Mouse (Mus musculus) megakaryocyte, adult 5-6 weeks (primary cell): Measurements from ENCODE around the gene Atp5s. TPM values are rescaled to one million over a fixed set of nuclear protein-coding genes. Genes with fewer than 3 reads are reported as not detected.

Experiments
- ATAC-seq: 2 replicates; pipeline ENCODE4 v1.8.0; 2016; ENCODE audit warnings: mild to moderate bottlenecking, inconsistent platforms; ENCODE audit not compliant: poor library complexity, severe bottlenecking
- total RNA-seq, 2 experiments: library from RNA; stranded (forward) in 1 of 2; stranded (reverse) in 1 of 2; fragments of 153-499, 151-499 nt in 1 of 2; fragments of 221-1000, 200-1000 nt in 1 of 2; gene quantifications; 2 replicates each; pipeline versions ENCODE4 v1.2.3 to v1.2.4; 2015 to 2017

The Atp5s gene
- total RNA-seq, 2 experiments from 2014 or later, result 4.2 to 12.6 TPM

DNA sequence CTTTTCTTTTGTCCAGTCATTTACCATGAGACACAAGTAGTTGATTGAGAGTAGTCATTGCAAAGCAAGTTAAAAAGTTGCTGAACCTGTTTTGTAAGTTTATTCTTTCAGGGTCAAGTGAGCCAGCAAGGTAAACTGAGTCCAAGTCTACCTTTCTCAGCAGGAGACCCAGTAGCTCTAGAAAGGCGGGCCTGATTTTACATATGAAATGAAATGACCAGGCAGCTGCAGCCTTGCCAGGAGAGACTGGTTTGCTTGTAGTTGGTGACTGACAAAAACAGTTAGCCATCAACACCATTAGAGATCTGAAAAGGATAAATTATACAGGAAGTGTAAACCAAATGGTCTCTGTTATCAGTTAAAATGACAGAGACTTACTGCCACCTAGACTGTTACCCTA is 5.6 kb downstream of the Atp5s start:
- no peak for ATAC-seq

DNA sequence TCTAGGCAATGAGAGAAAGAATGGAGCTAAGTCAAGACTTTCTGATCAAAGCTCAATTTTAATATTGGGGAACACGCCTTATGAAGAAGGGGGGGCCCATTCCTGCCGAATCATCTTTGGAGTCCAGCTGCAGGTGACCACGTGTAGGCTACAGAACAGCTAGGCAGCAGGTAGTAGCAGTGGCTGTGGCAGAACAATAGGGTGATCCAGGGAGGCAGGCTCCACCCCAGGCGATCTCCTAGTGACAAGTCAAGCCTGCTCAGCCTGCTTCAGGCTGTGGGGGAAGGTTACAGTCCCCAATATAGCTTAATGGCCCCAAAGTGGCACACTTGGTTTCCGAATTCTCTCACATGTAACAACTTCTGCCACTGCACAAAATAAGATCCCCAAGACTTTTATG is 7.5 kb downstream of the Atp5s start:
- no peak for ATAC-seq

DNA sequence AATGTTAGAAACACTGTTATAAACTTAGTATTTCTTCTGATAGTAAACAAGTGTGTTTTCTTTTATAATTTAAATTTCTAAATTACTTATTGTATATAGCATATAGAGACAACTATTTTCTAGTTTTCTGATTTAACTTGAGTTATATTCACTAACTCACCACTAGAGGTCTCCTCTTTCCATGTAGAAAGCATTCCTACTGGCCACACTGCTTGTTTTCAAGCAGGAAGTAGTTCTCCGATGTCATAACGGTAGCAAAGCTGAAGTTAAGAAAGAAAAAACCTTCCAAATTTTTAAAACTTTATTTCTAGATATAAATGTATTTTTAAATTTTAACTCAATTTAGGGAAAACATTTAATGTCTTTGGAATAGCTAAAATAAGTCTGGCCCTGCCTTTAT is 8.8 kb downstream of the Atp5s start:
- ATAC-seq, result peak; percentile 95

DNA sequence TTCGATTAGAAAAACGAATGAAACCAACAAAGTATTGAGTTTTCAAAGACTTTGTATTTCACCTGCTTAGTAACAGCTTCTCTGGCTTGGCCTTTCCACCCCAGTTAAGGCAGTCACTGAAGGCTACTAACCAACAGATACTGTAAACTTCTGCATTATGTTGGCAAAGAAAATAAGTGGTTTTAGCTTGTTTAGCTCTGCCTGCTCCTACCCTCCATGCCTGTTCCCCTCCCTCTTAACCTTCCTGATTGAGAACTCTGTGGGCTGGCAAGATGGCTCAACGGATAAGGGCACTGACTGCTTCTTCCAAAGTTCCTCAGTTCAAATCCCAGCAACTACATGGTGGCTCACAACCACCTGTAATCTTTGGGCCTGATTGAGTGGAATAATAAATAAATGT is 9.2 kb downstream of the Atp5s start:
- no peak for ATAC-seq

DNA sequence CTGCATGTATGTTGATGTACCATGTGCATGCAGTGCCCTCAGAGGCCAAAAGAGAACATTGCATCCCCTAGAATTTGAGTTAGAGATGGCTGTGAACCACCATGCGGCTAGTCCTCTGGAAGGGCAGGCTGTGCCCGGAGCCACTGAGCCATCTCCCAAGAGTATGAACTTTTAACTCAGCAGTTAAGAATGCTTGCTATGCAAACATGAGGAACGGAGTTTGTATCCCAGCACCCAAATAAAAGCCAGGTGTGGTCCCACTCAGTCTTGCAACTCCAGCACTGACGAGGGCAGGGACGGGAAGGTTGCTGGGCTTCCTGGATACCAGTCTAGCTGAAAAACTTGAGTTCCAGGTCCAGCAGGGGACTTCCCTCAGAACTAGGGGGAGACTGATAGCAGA is 17.2 kb downstream of the Atp5s start:
- ATAC-seq, result no peak

DNA sequence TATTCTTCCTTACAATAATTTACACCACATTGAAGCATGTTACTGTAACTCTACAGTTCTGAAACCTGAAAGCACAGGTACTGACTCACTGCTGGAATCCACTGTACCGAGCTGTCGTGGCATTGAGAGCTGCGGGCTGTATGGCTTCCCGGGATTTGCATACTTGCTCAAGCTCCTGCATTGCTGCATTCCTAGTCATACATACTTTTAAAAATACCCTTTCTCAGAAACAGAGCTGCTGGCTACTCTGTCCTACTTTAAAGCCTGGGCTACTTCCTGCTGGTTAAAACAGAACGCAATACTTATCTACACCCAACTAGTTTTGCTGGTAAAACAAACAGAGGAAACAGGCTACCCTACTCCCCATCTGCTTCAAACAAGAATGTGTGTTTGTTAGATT is 19.4 kb downstream of the Atp5s start:
- no peak for ATAC-seq

DNA sequence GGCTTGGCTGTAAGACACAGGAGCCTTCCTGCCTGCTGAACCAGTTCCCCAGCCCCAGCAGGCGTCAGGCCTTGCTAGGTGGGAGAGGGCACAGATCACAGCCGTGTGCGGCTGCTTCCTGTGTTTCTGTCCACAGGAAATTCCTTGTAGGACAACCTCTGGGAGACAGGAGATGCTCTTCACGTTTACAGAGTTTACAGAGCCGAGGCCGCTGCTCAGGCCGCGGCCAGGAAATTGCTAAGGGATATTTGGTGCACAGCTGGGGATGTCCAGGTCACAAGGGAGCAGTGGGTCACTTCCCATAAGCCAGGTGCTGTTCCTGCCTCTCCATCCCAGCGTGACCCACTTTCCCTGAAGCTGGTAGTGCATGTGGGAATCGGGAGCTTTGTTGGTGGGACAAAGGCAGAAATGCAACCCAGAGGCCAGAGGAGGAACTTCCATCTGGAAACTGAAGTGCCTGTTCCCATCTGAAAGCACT is 27.2 kb downstream of the Atp5s start:
- ATAC-seq, result no peak

DNA sequence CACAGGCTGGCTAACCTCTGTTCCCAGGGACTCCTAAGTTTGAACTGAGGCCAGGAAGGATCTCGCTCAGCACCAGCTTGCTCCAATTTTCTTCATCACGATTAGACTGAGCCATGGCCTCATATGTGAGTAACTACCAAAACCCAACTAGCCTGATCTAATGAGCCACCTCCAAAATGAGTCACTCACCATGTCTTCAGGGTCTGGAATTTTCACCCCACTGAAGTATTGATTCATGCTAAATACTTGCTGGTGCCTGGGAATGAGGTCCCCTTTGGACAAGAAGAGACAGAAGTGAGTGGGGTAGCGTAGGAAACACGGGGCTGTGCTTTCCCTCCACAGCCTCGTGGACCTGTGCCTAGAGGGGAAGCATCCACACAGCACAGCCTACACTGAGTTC is 29.2 kb downstream of the Atp5s start:
- no peak for ATAC-seq

DNA sequence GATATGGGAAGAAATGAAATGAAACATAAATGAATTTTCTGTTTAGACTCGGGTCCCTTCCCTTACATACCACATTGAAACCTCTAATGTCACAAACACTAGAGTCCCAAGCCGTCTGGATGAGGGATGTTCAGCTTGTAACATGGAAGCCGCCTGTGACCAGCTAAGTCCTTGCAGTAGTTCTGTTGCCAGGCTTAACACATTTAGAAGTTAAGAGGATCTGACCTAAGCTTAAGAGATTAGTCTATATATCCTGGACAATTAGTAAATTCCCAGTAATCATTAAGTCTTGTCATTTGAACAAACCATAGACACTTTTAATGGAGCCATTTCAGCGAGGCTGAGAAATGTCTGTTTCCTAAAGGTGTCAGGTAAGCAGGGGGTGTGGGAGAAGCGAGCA is 31.3 kb downstream of the Atp5s start:
- no peak for ATAC-seq

DNA sequence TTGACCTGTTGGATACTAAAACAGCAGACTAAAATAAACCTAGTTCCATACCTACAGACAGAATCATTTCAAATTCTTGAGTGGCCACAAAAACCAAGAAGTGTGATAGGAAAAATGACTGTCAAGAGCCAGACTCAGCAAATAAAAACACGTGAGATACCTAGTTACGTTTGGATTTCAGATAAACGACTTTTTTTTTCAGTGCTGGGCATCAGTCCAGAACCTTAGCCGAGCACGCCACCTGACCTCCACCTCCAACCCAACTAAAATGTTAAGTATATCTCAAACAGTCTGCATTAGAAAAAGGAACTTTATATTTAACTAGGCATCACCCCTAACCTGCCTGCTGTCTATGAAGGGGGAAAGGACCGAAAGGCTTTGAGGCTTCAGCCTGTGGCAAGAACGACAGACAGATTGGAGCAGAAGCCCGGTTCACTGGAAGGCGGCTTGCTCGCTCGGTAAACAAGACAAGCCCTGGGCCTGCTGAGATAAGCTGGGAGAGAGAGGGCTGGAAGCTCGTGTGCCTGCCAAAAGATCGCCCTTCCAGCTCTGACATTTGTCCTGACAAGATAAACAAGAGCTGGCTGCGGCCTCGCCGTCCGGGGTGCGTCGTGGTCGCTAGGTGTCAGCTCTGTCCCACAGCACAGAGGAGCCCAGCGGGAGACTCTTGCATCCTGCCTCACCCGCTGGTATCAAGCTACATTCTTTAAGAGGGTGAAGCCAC is 32.8 kb downstream of the Atp5s start:
- peak; percentile 93 for ATAC-seq

DNA sequence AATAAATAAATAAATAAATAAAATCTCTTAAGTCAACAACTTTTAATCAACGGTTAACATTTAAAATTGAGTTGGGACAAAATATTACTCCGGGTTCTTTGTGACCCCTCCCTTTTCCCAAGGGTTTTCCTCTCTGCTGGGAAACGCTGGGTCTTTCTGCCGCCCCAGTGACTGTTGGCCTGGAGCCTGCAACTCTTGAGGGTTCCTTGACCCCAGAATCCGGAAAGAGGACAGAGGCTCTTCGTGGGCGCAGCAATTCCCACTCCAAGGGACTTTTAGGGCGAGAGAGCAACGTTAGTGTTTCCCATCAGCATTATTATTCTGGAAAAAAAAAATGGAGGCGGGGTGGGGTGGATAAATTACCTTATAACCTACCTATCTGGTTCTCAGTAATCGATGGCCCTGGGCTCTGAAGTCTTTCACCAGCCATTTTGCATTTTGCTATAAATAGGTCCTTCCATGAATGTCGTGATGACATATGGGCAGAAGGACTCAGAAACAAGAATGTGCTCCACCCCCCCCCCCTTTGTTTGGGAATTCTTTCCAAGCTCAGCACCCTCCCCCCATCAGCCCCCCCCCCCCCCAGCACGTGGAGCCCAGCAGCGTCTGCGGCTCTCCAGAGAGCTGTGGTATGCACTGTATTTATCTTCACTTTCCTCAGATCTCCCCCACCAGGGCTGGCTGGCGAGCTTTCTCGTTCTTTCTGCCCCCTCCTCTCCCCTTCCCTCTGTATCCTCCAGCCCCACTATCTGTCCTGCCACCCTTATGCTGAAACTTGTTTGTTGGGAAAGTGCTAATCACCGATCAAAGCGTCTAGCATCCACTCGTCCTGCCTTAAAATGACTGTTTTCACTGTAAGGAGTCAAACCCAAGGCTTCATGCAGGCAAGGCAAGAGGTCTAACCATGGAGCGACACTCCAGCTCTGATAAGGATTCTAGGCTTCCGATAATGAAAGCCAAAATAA is 33.8 kb downstream of the Atp5s start:
- no peak for ATAC-seq

DNA sequence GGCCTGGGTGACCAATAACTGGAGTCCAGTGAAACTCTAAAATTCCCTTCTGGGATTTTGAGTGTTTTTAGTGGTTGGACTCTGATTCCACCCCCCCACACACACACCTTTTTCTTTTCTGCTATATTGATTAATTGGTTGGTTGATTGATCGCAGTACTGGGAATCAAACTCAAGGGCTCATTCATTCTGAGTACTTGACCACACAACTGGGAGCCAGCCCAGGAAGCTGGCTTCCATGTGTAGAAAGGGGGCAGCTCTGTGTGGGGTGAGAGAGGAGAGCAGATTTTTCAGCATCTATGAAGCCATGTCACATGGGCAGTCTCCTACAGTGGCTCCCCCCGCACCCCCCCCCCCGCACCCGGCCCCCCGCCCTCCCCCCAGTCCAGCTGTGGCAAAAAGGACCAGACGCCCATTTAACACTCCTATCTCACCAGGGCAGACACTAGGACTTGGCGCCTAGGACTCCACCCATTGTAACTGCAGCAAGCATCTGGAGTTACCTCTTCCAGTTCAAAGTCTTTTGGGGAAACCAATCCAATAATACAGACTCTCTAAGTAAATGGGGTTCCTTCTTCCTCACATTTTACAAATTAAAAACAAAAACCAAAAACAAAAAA is 34.6 kb downstream of the Atp5s start:
- ATAC-seq, result no peak

DNA sequence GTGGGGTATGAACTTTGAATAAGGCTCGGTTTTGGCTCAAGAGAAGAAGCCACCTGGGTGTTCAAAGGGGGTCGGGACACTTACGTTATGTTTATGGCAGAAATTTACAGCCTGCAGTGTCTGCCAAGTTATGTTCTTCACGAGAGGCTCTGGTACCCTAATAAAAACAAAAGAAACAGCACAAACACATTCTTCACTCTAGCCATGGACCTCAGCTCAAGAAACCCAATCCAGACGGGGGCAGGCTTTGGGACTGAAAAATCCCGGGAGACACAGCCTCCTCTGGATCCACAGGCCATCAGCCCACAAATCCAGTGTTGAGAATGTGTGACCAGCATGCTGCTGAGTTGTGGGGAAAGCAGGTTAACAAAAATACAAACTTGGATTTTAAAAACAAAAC is 35.3 kb downstream of the Atp5s start:
- ATAC-seq, result no peak

DNA sequence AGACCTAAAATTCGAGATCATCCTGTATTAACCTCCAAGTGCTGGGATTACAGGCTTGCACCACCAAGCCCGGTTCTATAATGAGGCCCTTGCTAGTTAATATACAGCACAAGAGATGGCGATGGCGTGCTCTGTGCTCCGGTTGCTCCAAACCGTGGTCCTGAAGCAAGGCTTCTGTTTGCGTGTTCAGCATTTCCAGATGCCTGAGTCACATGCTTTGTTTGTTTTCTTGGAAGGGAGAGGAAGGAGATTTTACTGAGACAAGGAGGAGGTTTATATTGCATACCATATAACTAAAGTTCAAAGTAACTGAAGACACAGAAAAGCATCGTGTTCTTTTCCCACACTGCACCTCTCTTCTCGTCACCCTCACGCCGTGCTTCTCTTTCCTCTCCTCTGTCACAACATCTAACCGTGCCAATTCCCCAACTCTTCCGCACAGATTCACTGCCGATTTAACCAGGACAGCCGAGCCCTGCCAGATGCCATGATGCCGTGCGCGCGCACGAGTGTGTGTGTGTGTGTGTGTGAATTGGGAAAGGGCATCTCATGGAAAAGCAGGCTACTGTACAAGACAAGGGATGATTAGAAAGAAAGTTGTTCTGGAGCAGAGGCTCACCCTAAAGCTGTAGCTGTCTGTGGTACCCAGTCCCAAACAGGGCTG is 36.1 kb downstream of the Atp5s start:
- ATAC-seq, result no peak

DNA sequence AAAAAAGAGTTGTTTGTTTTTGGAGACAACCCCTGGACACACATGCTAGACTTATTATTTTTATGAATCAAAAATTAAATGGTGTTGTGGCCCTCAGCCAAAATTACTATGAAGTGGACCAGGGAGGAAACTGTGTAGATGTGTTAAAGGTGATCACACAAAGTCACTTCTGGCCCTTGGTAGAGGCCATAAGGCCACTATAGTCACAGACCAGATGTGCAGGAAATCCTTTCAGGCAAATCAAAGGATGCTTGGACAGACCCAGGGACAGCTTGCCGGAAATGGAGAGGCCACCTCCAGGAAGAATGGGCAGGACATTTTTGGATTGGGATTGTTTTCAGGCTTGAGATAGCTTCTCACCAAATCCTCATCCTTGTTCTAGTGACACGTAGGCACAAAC is 36.9 kb downstream of the Atp5s start:
- no peak for ATAC-seq

DNA sequence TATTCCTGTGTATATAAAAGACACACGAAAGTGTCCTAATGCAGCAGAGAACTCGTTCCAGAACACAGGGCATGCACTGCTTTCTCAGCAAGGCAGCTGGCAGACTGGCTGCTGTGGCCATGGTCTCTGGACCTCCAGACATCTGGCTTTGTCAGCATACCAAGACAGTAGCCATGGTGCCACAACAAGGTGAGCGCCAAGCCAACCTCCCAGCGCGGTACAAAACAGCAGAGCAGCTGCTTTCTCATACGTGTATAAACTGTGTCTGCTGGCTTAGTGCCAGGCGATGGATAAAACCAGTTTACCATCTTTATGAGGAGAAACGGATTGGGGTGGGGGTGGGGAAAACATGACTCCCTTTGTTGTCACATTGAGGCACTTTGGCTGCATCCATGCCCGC is 40.8 kb downstream of the Atp5s start:
- no peak for ATAC-seq

DNA sequence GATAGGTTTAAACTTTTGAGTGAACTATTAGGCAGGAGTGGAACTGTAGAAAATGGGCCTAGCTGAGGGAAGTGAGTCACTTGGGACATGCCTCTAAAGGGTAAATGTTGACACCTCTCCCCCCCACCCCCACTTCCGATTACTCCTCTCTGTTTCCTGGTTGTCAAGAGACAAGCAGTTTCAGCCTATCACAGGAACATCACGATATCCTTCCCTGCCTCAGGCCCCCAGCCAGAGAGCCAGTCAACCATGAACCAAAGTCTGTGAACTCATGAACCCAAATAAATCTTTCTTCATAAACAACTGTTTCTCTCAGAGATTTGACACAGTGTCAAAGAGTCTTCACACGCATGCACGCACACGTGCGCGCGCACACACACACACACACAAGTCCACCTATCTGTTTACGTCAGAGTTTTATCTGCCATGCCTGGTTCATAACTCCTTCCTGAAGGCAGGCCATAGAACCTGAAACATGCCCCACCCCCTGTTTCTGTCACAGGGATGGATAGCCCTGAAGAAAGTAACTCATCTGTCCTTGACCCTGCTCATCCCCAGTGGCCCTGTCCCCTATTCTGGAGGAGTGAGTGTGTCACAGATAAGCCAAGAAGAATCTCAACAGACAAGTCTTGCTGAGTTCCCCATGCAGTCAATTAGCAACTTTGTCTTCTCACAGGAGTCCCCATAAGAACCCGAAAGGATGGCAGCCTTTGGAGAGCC is 41.6 kb downstream of the Atp5s start:
- peak; percentile 75 for ATAC-seq

DNA sequence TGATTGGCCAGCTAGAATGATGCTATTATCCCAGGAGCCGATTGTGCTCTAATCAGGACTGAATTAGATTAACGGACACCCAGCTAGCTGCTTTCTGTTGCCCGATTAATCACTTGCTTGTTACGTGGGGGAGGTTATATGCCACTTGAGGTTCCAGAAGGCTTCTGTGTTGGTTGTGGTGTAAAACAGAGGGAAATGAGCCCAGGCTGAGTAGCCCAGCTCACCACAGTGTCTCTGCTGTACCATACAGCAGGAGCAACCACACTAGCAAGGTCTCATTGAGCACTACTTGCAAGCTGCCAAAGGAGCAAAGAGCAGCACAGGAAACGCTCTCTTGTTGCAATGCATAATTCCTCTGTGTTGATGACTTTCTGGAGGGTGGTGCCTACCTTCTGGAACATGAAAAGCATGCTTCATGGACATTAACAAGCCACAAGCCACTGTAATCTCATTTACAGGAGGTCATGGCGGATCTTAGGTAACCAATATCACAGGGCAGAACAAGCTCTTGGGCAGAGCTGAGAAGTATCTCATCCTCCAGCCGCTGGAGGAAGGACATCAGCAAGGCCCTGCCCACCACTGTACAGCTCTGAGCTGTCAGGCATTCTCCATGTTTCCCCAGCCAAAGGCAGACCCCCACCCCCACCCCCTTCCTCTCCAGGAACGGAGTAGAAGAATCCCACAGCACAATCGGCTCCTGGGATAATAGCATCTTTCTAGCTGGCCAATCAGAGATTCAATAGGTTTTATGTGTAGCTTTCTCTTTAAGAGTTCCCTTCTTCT is 42.9 kb downstream of the Atp5s start:
- ATAC-seq, result no peak

DNA sequence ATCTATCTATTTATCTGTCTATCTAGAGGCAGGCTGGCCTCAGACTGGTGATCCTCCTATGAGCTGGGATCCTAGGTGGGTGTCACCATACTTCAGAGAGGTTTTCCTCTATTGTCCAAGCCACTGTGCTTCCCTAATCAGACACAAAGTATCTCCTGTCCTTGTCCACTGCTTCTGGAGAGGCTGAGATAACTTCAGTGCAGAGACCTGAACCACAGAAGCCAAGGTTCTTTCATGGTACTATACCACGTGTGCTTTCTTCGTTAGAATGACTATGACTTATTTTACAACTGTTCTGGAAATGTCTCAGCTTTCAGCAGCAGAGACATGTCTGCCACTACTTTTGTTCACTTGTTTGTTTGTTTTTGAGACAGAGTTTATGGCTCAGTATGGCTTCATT is 44.1 kb downstream of the Atp5s start:
- no peak for ATAC-seq
